Mouse (Mus musculus) lung, postnatal 36 days (tissue): Measurements from ENCODE around the gene Ppfibp1.
A peak's percentile ranks its signal among the peaks of the same experiment; 100 is the strongest.

Experiments used
- DNase-seq: peaks from one replicate; pipeline ENCODE4 v3.0.0; 2022; ENCODE audit warnings: mixed read lengths

Gene Ppfibp1

DNA sequence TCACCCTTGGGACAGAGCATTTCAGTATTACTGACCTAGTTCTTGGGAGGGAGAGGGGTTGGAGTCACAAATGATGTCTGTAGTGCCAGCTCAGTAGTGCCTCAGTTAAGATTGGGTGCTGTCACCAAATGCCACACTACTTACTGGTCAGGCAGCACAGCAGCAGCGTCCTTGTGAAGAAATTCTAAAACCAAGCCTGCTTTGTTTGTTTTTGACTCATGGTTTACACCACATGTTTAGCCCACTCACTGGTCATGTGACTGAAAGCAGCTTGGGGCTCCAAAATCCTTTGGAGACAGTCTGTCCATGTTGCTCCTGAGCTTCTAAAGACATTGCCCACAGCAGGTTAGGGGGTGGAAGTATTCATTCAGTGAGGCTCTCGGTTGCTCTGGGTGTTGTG, 4.9 kb upstream of the Ppfibp1 start:
- DNase-seq = no peak

DNA sequence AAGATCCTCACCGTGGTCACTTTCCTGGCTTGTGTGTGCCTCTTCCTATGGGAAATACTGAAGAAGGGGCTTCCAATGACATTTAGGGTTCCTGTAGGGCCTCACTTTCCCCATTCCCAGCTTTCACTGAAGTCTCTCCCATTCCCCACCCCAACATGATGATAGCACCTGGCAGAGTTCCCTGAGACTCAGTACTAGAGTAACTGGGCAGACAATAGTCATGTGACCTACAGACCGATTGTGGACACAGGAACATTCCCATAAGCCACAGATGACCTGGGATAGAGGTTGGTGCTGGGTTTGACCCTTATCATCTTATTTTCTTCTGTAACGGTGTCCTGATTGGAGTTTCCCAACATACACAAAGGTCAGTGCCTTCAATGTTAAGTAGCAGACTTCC, 4.1 kb upstream of the Ppfibp1 start:
- no peak for DNase-seq

DNA sequence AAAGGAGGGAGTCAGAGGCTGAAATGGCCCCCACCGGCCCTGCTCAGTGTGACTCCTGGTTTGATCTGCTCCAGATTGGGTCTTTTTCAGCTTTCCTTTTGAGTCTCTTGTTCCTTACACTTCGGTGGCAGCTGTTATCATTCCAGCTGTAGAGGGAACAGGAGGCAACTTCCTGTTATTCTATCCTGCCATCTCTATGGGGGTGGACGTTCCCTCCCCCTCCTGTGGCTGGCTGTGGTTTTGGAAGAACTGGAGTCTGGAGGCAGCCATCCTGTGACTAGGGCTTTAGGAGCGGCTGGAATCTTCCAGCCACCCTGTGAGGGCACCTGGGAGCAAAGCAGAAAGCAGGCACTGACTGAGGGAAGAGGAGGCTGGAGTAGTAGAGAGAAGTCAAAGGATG, 3.4 kb upstream of the Ppfibp1 start:
- DNase-seq = peak; percentile 68

DNA sequence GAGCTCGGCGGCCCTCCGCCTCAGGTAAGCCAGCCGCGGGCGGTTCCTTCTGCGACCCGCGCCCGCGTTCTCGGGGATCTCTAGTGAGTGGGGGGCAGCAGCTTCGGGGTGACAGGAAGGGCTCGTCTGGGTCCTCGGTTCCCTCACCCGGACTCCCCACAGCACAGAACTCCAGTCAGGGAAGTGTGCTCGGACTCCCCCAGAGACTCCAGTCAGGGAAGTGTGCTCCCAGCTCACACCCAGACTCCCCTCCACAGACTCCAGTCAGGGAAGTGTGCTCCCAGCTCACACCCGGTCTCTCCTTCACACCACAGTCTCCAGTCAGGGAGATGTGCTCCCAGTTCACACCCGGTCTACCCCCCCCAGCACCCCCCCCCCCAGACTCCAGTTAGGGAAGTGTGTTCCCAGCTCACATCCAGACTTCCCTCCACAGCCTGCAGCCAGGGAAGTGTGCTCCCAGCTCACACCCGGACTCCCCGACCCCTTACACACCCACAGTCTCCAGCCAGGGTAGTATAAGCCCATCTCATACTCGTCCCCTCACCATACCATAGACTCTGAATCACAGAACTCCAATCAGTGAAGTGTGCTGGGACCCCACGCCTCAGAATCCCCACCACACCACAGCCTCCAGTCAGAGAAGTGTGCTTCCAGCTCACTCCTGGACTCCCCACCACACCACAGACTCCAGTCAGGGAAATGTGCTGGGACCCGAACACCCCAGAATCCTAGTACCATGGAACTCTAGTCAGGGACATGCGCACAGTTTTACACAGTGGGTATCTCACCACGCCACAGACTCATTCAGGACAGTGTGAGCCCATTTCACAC, 588 bp downstream of the Ppfibp1 start:
- DNase-seq = no peak

DNA sequence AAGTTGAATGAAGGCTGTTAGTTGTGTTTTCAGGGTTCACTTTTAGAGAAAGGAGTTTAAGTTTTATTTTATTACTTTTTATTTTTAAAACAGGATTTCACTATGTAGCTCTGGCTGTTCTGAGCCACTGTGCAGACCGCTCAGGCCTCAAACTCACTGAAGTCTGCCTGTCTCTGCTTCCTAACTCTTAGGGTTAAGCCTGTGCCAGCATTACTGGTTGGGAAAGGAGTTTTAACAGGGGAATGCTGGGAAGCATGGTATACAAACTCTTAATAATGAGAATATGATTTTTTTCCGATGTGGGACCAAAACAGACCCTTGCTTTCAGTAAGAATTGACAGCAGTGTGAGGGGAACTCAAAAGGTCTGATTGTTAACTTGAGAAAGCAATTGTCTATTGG, 1.9 kb downstream of the Ppfibp1 start:
- no peak for DNase-seq

DNA sequence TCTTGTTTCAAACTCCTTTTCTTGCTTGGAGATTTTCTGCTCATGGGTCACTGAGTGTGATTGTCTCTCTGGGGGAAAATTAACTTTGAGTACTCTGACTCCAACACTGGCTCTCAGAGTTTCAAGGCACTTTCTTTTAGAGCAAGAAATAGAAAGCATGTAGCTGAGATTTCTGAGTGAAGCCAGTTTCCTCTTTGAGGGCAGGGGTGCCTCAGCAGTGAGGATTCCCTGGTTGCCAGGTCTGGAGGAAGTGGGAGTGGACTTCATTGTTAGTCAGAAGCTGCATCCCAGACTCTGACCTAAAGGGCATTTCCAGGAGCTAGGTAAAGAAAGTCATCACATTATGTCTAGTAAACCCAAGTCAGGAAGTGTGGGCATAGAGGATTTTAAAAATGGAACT, 2.3 kb downstream of the Ppfibp1 start:
- peak; percentile 41 for DNase-seq

DNA sequence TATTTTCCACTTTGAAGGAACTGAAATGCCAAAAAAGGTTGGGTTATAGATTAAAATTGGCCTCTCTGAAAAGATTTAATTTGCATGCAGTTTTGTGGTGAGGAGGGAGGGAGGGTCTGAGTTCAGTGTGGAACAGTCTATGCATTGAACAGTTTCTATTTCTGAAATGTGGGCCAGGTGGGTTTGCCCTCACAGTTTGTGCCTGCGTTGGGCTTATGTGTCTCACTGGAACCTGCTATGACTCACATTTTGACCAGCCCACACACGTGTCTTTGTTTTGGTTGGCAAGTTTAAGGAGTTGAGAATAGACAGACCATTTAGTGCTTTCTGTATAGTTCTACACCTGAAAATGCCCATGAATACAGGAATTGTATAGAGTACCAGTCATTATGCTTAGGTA, 5.6 kb downstream of the Ppfibp1 start:
- no peak for DNase-seq

DNA sequence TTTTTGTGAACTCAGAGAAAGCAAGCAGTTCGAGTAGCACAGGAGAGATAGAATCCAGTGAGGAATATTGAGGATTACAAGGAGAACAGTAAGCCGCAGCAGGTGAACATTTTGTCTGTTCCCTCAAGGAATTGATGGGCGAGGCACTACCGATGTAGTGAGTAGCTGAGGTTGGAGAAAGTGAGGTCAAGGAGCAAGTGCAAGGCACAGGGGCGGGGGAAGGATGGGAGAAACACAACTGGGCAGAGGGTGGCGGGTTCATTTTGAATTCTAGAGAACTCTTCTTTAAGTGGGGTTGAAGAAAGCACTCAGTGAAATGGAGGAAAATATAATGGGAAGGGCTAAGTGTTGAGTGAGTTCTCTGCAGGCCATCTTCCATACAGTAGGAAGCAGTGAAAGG, 10.4 kb downstream of the Ppfibp1 start:
- DNase-seq = no peak

DNA sequence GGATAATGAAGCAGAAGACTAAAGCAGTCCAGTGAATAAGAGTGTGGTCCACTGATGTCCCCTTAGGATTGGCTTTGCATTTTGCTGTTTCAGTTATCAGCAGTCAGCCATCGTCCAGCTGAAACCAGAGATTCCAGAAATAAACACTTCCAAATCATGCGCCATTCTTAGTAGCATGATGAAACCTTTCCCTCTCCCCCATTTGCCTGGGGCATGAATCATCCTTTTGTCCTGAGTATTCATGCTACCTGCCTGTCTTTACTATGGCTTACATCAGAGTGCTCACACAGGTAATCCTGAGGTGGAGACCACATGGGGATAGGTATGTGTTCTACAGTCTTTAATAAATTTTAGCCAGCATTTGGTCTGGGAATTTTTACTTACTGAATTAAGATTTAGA, 11.4 kb downstream of the Ppfibp1 start:
- DNase-seq = no peak

DNA sequence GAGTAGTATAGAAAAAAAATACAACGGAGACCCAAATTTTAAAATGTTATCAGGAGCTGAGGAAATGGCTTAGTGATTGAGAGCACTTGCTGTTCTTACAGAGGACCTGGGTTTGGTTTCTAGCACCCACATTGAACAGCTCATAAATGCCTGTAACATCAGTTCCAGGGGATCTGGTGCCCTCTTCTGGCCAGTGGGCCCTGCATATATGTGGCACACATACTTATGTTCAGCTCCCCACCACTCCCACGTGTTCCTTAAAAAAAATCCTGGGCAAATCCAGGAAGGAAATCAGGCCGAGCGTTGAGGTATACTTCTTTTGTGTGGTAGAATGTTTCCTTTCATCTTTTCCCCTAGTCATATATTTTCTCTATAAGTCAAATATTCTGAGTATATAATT, 13.6 kb downstream of the Ppfibp1 start:
- DNase-seq = no peak

DNA sequence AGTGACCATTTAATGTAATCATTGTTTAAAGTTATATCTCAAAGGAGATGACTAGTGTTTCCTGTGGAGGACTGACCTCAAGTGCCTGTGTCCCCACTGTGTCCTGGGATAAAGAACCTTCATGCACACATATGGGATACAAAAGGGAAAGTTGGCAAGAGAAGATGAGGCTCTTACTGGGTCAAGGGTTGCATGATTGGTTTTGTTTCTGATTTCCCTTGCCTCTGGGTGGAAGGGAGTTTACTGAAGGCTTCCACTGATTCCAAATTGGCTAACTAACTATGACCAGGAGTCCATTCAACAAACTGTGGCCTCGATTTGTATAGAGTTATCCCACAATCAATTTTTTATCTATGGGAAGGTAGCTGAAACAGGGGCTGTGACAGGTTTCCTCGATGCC, 15.3 kb downstream of the Ppfibp1 start:
- no peak for DNase-seq

DNA sequence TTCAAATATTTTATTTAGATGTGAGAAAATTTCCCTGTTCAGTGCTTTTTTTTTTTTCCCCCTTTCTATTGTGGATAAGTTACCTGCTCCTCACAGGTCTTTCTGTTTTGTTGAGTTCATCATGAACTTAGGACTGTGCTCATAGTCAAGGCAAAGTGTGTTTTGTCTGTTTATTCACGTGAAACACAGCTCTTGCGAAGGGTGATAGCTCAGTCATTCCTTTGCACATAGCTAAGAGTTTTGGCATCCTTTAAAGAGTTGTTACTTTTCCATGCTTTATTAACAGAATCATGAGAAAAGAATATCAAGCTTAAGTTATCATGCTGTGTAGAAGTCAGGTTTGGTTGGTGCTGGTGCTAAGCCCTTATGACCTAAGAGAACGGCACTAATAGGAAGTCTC, 16.4 kb downstream of the Ppfibp1 start:
- no peak for DNase-seq

DNA sequence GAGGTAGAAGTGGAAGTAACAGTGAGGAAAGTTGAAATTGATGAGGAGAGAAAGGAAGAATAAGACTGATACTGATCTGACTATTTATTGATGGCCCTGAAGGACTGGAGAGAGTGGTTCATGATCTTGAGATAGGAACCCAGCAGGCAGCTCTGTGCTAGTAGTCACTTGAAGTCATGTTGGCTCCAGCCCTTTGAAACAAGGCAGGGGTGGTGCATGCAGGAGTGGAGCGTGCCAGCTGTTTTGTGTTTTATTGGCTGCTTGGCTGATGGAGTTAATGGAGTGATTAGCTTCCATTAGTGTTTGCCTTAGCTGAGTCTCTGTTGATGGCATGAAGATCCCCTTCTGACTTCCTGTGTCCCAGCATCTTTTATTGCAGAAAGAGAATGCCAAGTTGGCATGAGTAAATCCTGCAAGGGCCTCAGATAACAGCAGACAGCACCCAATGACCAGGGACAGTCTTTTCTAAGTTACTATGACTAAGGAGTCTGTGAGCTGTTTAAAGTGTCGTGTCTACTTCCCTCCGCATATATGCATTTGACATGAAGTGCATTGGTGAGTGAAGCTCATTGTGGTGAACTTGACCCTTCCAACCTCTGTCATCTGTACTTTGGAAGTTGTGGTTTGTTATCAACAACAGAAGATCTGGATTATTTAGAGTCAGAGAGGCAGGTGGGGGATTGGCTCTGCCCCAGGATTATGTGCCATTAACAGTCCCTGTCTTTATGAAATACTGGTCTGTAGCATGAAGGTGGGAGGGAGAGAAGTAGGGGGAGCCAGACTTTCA, 17.9 kb downstream of the Ppfibp1 start:
- no peak for DNase-seq

DNA sequence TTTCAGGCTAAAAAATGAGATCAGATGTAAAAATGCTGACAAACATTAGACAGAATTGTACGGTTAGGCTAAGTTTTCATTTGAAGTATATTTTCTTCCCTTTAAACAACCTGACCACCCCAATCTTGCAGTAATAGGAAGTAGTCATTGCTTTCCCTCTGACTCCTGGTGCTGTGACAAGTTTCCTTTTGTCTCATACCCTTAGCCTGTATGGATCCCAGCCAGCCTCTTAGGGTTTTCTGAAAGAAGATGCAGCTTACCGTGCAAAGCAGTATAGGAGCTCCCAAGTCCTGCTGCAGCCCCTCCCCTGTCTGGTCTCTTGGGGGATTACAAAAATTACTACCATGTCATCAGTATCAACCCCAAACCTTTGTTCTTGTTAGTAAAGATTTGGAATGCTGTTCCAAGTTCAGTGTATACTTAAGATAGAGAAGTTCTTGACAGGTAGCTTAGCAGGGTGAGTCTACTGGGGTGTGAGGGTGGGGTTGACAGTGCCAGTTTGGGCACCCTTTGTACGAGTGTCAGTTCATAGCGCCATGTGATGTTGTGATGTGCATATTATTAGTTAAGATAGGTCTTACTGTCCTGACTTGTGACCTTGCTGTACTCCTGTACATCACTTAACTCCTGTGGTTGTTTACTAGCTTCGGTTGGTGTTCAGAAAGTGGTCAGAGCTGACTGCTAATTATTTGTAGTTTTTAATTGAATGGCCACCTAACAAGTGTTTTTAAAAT, 18.9 kb downstream of the Ppfibp1 start:
- no peak for DNase-seq

DNA sequence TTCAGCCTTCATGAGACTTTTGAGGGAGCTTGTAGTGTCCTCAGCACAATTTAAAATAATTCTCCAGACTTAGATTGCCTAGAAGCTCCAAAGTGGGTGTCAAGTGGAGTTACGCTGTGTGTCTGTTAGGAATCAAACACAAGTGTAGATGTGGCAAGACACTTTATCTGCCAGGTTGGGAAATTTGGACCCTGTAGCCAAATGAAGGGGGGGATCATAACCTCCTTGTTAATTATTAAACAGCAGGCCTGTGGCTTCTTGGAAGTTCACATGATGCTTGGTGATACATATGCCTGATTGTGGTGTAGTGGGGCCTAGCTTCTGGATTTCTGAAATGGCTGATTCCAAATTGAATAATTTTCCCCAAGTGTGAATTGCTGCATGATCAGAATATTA, 19.5 kb downstream of the Ppfibp1 start:
- DNase-seq = no peak

DNA sequence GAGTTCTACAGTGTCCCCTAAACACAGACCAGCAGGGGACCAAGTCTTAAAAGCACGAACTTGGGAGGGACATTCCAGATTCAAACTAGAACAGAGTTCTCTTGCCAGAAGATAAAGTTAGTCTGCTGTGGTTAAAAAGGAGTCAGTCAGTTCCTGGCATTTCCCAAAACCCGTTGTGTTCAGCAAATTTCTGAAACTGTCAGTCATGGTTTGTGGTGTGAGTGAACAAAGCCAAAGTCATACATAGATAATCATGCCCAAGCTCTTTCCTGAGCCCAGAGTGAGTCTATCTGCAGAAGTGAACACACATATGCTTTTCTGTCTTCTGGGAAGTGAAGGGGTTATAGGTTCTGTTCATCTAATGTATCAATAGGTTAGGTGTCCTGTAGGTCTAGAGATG, 20.5 kb downstream of the Ppfibp1 start:
- no peak for DNase-seq

DNA sequence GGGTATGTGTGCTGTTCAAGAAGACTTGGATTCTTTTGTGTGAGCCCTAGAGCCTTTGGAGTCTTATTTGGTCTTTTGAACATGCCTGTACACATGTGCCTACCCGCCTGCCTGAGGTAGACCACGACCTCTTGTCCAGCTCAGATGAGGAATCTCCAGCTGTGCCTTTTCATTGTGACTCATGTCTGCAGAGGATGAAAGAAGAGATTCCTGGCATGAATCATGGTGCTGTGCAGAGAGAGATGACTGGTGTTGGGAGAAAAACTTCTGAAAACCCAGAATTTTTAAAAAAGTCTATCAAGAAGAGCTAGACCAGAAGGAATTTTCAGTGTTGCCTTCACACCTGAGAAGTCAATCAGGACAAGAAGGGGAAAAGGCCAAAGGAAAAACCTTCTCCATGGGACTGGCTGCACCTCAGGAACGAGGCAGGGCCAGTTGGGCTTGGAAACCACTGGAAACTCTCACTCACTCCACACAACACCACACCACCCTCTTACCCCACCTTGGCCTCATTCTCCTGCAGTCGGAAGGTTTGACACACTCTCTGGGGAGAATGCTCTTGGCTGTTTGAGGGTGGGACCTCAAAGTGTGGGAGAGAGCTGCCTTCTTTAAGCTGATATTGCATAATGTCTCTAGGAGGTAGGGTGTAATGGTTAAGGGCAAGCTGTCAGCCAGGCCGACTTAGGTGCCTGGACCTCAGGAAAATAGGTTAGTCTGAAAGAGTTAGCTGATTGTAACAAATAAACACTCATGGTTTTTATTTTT, 21.6 kb downstream of the Ppfibp1 start:
- DNase-seq = no peak

DNA sequence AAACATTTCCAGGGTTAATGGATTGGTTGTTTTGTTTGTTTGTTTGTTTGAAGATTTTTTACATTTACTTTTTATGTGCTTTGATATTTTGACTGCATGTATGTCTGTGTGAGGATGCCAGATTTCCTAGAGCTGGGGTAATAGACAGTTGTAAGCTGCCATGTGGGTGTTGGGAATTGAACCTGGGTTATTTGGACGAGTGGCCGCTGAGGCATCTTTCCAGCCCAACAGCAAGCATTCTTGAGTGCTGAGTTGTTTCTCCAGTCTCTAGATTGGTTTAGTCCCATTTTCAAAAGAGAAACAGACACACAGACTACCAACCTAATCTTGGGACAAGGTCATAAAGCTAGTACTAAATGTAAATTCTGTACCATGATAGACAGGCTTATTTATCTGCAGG, 22.5 kb downstream of the Ppfibp1 start:
- no peak for DNase-seq

DNA sequence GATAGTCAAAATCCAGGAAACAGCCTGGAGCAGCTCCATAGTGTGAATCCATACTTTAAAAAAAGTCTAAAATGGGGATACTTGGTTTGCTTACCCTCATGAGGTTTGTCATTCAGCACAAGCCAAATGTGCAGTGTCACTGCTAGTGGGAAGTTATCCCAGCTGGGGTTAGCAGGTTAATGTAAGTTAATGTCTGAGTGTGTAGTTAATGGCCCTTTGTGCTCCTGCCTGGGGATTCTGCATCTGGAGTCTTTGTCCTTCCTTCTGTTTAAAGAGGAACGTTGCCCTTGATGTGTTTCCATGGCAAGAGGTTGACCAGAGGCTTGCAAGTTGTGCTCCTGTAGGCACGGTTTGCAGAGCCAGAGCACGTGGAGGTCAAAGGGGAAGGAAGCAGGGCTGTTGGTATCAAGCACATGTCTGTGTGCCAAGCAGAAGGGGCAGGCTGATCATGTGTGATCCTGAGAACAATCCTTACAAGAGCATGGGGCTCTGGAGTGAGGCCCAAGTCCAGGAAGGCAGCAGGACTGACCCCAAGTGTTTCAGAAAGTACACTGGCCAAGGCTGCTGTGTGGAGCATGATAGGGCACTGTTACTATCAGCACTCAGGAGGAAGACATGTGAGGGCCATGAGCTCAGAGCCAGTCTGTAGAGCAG, 24.7 kb downstream of the Ppfibp1 start:
- DNase-seq = peak; percentile 55

DNA sequence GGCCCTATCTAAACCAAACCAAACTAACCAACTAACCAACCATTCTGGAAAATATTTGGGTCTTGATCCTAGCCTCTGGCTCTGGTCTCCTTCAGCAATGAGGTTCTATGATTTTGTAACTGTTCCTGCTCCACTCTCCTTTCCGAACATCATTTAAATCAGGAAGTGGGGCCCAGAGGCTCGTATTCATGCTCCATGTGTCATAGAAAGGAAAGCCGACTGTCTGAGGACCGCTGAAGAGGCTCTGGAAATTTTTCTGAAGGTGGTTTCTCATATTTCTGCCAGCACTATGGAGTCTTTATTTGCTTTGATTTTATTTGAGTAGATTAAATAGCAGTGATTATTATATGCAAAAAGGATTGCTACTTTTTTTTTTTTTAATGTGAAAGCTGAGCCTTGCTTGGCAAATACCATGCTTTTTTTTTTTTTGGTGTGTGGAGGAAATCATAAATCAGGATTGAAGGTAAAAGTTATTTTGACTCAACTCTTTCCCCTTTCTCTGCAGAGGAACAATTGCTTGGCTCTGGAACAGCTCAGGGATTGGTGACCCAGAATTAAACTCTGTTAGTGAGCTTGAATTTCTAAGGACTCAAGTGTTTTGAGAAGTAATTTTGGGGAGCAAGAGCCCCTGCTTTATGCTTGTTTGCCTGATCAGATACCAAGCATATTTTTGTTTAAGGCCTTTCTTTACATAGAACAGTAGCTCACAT, 25.4 kb downstream of the Ppfibp1 start:
- DNase-seq = no peak

DNA sequence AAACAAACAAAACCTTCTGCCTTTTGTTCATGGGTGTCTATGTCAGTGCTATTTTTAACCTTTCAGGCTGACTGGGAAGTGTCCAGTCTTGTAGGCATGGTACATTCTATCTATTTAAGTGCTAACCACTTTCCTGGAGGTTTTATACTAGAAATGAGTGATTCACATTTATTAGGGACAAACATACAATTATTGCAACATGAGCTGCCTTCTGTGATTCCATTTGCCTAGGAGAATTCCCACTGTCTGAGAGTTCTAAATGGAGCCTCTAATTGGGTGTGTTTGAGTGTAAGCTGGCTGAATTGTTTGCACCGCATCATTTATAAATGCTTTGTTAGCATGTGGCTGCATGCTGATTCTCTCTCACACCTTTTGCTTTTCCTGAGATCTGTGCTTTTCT, 27.5 kb downstream of the Ppfibp1 start:
- DNase-seq = no peak

DNA sequence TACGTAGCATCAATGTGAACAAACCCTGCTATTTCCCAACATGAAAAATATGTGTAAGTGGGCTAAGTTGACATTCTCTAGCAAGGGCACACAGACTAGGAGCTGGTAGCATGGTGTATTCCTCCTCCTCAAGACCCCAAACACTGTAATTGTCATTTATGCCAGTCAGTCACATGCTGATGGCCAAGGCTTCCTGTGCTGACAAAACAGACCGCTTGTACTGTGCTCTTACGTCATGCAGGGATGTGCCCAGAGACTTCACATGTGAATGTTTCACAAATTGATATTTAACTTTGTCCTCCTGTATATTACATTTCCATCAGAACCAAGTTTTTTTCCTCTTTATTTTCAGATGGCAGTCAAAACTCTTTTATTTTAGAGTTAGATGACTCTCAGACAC, 29.1 kb downstream of the Ppfibp1 start:
- DNase-seq = no peak
